Mouse (Mus musculus): Measurements from ENCODE around the gene Rfx2. TPM values are rescaled to one million over a fixed set of nuclear protein-coding genes. Genes with fewer than 3 reads are reported as not detected.

Gene Rfx2
- polyA plus RNA-seq, 1 experiment, result 13.6 TPM

GRCm38 (mm10) chr17:56872512-56872911 is 41.7 kb upstream of the Rfx2 start:
- DNase-seq (ENCODE audit: low read depth in 1 of 2, low spot score in 2 of 2), result no peak
- WGBS, result 77% methylated on average over 7 of the region's 7 CpGs
- H3K27me3 ChIP-seq (ENCODE audit: control insufficient read depth, insufficient read depth, low read length), result no peaks in the 10 kb centered on the region
- TF ChIP-seq POLR2A (IDR thresholded peaks at IDR 0.05; ENCODE audit: low read depth, low read length), result no peak
- no peak for TF ChIP-seq CTCF (IDR thresholded peaks at IDR 0.05; ENCODE audit: extremely low read depth, insufficient read depth, insufficient read length, insufficient replicate concordance)
- no peak overlapping the region for H3K4me3 ChIP-seq (ENCODE audit: extremely low read depth, insufficient read depth, insufficient read length)
- no peaks in the 10 kb centered on the region for H3K36me3 ChIP-seq (ENCODE audit: control insufficient read depth, insufficient read depth, low read length)
- H3K27ac ChIP-seq (ENCODE audit: insufficient read depth, low read length), result no peak overlapping the region
- H3K4me1 ChIP-seq (ENCODE audit: control insufficient read depth, insufficient read depth, insufficient read length), result no peaks in the 10 kb centered on the region

- Histone ChIP-seq H3K4me3 (ENCODE audit: extremely low read depth, insufficient read depth, insufficient read length) (no peak overlapping the region), H3K27me3 (ENCODE audit: control insufficient read depth, insufficient read depth, low read length) (no peaks in the 10 kb centered on the region), H3K27ac (ENCODE audit: insufficient read depth, low read length) (no peak overlapping the region), H3K4me1 (ENCODE audit: control insufficient read depth, insufficient read depth, insufficient read length) (no peaks in the 10 kb centered on the region), H3K36me3 (ENCODE audit: control insufficient read depth, insufficient read depth, low read length) (no peaks in the 10 kb centered on the region)
- DNase-seq (ENCODE audit: low read depth in 1 of 2, low spot score in 2 of 2), result no peak
- 85% methylated on average over 8 of the region's 8 CpGs for WGBS
- no peak for TF ChIP-seq POLR2A (IDR thresholded peaks at IDR 0.05; ENCODE audit: low read depth, low read length)
- no peak for TF ChIP-seq CTCF (IDR thresholded peaks at IDR 0.05; ENCODE audit: extremely low read depth, insufficient read depth, insufficient read length, insufficient replicate concordance)
These were observed 41.0 kb upstream of the Rfx2 start for GRCm38 (mm10) chr17:56871767-56872166.

- no peak for DNase-seq (ENCODE audit: low read depth in 1 of 2, low spot score in 2 of 2)
- Histone ChIP-seq H3K27me3 (ENCODE audit: control insufficient read depth, insufficient read depth, low read length) (no peaks in the 10 kb centered on the region), H3K4me1 (ENCODE audit: control insufficient read depth, insufficient read depth, insufficient read length) (no peaks in the 10 kb centered on the region), H3K27ac (ENCODE audit: insufficient read depth, low read length) (no peak overlapping the region), H3K36me3 (ENCODE audit: control insufficient read depth, insufficient read depth, low read length) (no peaks in the 10 kb centered on the region), H3K4me3 (ENCODE audit: extremely low read depth, insufficient read depth, insufficient read length) (no peak overlapping the region)
- 80% methylated on average over 15 of the region's 15 CpGs for WGBS
- no peak for TF ChIP-seq POLR2A (IDR thresholded peaks at IDR 0.05; ENCODE audit: low read depth, low read length)
- no peak for TF ChIP-seq CTCF (IDR thresholded peaks at IDR 0.05; ENCODE audit: extremely low read depth, insufficient read depth, insufficient read length, insufficient replicate concordance)
These were observed 39.6 kb upstream of the Rfx2 start for GRCm38 (mm10) chr17:56870287-56870953.

GRCm38 (mm10) chr17:56869481-56869977 is 38.7 kb upstream of the Rfx2 start:
- no peak overlapping the region for H3K27ac ChIP-seq (ENCODE audit: insufficient read depth, low read length)
- 91% methylated on average over 9 of the region's 9 CpGs for WGBS
- no peak overlapping the region for H3K4me3 ChIP-seq (ENCODE audit: extremely low read depth, insufficient read depth, insufficient read length)
- H3K36me3 ChIP-seq (ENCODE audit: control insufficient read depth, insufficient read depth, low read length), result no peaks in the 10 kb centered on the region
- TF ChIP-seq POLR2A (IDR thresholded peaks at IDR 0.05; ENCODE audit: low read depth, low read length), result no peak
- no peak for TF ChIP-seq CTCF (IDR thresholded peaks at IDR 0.05; ENCODE audit: extremely low read depth, insufficient read depth, insufficient read length, insufficient replicate concordance)
- H3K27me3 ChIP-seq (ENCODE audit: control insufficient read depth, insufficient read depth, low read length), result no peaks in the 10 kb centered on the region
- H3K4me1 ChIP-seq (ENCODE audit: control insufficient read depth, insufficient read depth, insufficient read length), result no peaks in the 10 kb centered on the region
- no peak for DNase-seq (ENCODE audit: low read depth in 1 of 2, low spot score in 2 of 2)

GRCm38 (mm10) chr17:56866071-56866470 is 35.3 kb upstream of the Rfx2 start:
- peaks cover 2% of the 10 kb centered on the region; the same call in 1 of the 2 replicates for H3K4me1 ChIP-seq (ENCODE audit: control insufficient read depth, insufficient read depth, insufficient read length)
- H3K36me3 ChIP-seq (ENCODE audit: control insufficient read depth, insufficient read depth, low read length), result no peaks in the 10 kb centered on the region
- H3K27ac ChIP-seq (ENCODE audit: insufficient read depth, low read length), result no peak overlapping the region
- no peaks in the 10 kb centered on the region for H3K27me3 ChIP-seq (ENCODE audit: control insufficient read depth, insufficient read depth, low read length)
- DNase-seq (ENCODE audit: low read depth in 1 of 2, low spot score in 2 of 2), result no peak
- TF ChIP-seq CTCF (IDR thresholded peaks at IDR 0.05; ENCODE audit: extremely low read depth, insufficient read depth, insufficient read length, insufficient replicate concordance) (no peak), POLR2A (IDR thresholded peaks at IDR 0.05; ENCODE audit: low read depth, low read length) (no peak)
- 97% methylated on average over 7 of the region's 7 CpGs for WGBS
- no peak overlapping the region for H3K4me3 ChIP-seq (ENCODE audit: extremely low read depth, insufficient read depth, insufficient read length)

GRCm38 (mm10) chr17:56861197-56861596 is 30.4 kb upstream of the Rfx2 start:
- Histone ChIP-seq H3K4me3 (ENCODE audit: extremely low read depth, insufficient read depth, insufficient read length) (no peak overlapping the region), H3K27ac (ENCODE audit: insufficient read depth, low read length) (no peak overlapping the region), H3K36me3 (ENCODE audit: control insufficient read depth, insufficient read depth, low read length) (no peaks in the 10 kb centered on the region), H3K4me1 (ENCODE audit: control insufficient read depth, insufficient read depth, insufficient read length) (peaks cover 3% of the 10 kb centered on the region; the same call in 1 of the 2 replicates), H3K27me3 (ENCODE audit: control insufficient read depth, insufficient read depth, low read length) (no peaks in the 10 kb centered on the region)
- no peak for DNase-seq (ENCODE audit: low read depth in 1 of 2, low spot score in 2 of 2)
- TF ChIP-seq POLR2A (IDR thresholded peaks at IDR 0.05; ENCODE audit: low read depth, low read length) (no peak), CTCF (IDR thresholded peaks at IDR 0.05; ENCODE audit: extremely low read depth, insufficient read depth, insufficient read length, insufficient replicate concordance) (no peak)
- WGBS, result 7% methylated on average over 3 of the region's 3 CpGs

GRCm38 (mm10) chr17:56858922-56859321 is 28.1 kb upstream of the Rfx2 start:
- no peaks in the 10 kb centered on the region for H3K36me3 ChIP-seq (ENCODE audit: control insufficient read depth, insufficient read depth, low read length)
- WGBS, result 16% methylated on average over 7 of the region's 7 CpGs
- TF ChIP-seq CTCF (IDR thresholded peaks at IDR 0.05; ENCODE audit: extremely low read depth, insufficient read depth, insufficient read length, insufficient replicate concordance) (no peak), POLR2A (IDR thresholded peaks at IDR 0.05; ENCODE audit: low read depth, low read length) (no peak)
- H3K4me3 ChIP-seq (ENCODE audit: extremely low read depth, insufficient read depth, insufficient read length), result no peak overlapping the region
- no peak overlapping the region for H3K27ac ChIP-seq (ENCODE audit: insufficient read depth, low read length)
- DNase-seq (ENCODE audit: low read depth in 1 of 2, low spot score in 2 of 2), result no peak
- no peaks in the 10 kb centered on the region for H3K27me3 ChIP-seq (ENCODE audit: control insufficient read depth, insufficient read depth, low read length)
- H3K4me1 ChIP-seq (ENCODE audit: control insufficient read depth, insufficient read depth, insufficient read length), result peaks cover 3% of the 10 kb centered on the region; the same call in 1 of the 2 replicates
